Mouse (Mus musculus): ENCODE data around the gene Kalrn. TPM values are rescaled to one million over a fixed set of nuclear protein-coding genes. Genes with fewer than 3 reads are reported as not detected.
A peak's percentile ranks its signal among the peaks of the same experiment; 100 is the strongest.

Gene Kalrn
- total and polyA plus RNA-seq, 2 experiments from 2014 or later: 19.4 to 44.5 TPM

GRCm38 (mm10) chr16:34204527-34205139 lies 368.7 kb downstream of the Kalrn start:
- ATAC-seq (ENCODE audit: insufficient read depth, low read depth) (no peak), DNase-seq (ENCODE audit: low spot score) (no peak)
- TF ChIP-seq EP300 (IDR thresholded peaks at IDR 0.05; ENCODE audit: low read depth) (no peak), CTCF (IDR thresholded peaks at IDR 0.05; ENCODE audit: low read depth) (no peak)
- Histone ChIP-seq H3K36me3 (replicated peaks; ENCODE audit: control insufficient read depth, insufficient read depth, low read length) (peaks cover 24% of the 10 kb centered on the region), H3K9me3 (replicated peaks; ENCODE audit: control insufficient read depth, low read length) (no peaks in the 10 kb centered on the region), H3K27ac (ENCODE audit: low read depth) (no peak overlapping the region), H3K4me3 (ENCODE audit: low read depth, low read length) (no peak overlapping the region), H3K4me2 (ENCODE audit: low read depth, low read length) (no peak overlapping the region), H3K9ac (replicated peaks; ENCODE audit: low read depth, low read length) (no peak overlapping the region), H3K27me3 (ENCODE audit: control insufficient read depth, insufficient read depth, low read length) (no peaks in the 10 kb centered on the region), H3K4me1 (ENCODE audit: control insufficient read depth, insufficient read depth) (peaks cover 5% of the 10 kb centered on the region; the same call in 1 of the 2 replicates)
- WGBS: 80% methylated on average over 13 of the region's 13 CpGs

GRCm38 (mm10) chr16:34199543-34199942 lies 373.8 kb downstream of the Kalrn start:
- H3K36me3 ChIP-seq (replicated peaks; ENCODE audit: control insufficient read depth, insufficient read depth, low read length): peaks cover 37% of the 10 kb centered on the region
- no peaks in the 10 kb centered on the region for H3K4me1 ChIP-seq (ENCODE audit: control insufficient read depth, insufficient read depth)
- H3K4me2 ChIP-seq (ENCODE audit: low read depth, low read length): no peak overlapping the region
- ATAC-seq (ENCODE audit: insufficient read depth, low read depth) (no peak), DNase-seq (ENCODE audit: low spot score) (no peak)
- H3K27ac ChIP-seq (ENCODE audit: low read depth): no peak overlapping the region
- H3K9ac ChIP-seq (replicated peaks; ENCODE audit: low read depth, low read length): no peak overlapping the region
- no peaks in the 10 kb centered on the region for H3K9me3 ChIP-seq (replicated peaks; ENCODE audit: control insufficient read depth, low read length)
- H3K27me3 ChIP-seq (ENCODE audit: control insufficient read depth, insufficient read depth, low read length): no peaks in the 10 kb centered on the region
- no peak overlapping the region for H3K4me3 ChIP-seq (ENCODE audit: low read depth, low read length)
- no peak for TF ChIP-seq EP300 (IDR thresholded peaks at IDR 0.05; ENCODE audit: low read depth)
- no peak for TF ChIP-seq CTCF (IDR thresholded peaks at IDR 0.05; ENCODE audit: low read depth)
- 92% methylated on average over 6 of the region's 6 CpGs for whole genome bisulfite sequencing

GRCm38 (mm10) chr16:34192959-34193842 lies 380.1 kb downstream of the Kalrn start:
- H3K27me3 ChIP-seq (ENCODE audit: control insufficient read depth, insufficient read depth, low read length): no peaks in the 10 kb centered on the region

GRCm38 (mm10) chr16:34184721-34185120 lies 388.6 kb downstream of the Kalrn start:
- ATAC-seq (ENCODE audit: insufficient read depth, low read depth): no peak
- Histone ChIP-seq H3K27me3 (ENCODE audit: control insufficient read depth, insufficient read depth, low read length) (no peaks in the 10 kb centered on the region), H3K4me2 (ENCODE audit: low read depth, low read length) (no peak overlapping the region), H3K36me3 (replicated peaks; ENCODE audit: control insufficient read depth, insufficient read depth, low read length) (peaks cover 35% of the 10 kb centered on the region), H3K27ac (ENCODE audit: low read depth) (no peak overlapping the region), H3K9me3 (replicated peaks; ENCODE audit: control insufficient read depth, low read length) (no peaks in the 10 kb centered on the region), H3K4me3 (ENCODE audit: low read depth, low read length) (no peak overlapping the region), H3K9ac (replicated peaks; ENCODE audit: low read depth, low read length) (no peak overlapping the region), H3K4me1 (ENCODE audit: control insufficient read depth, insufficient read depth) (no peaks in the 10 kb centered on the region)
- no peak for DNase-seq (ENCODE audit: low spot score)
- WGBS: 52% methylated on average over 3 of the region's 3 CpGs
- no peak for TF ChIP-seq EP300 (IDR thresholded peaks at IDR 0.05; ENCODE audit: low read depth)
- no peak; the same call in 1 of the 2 replicates for TF ChIP-seq CTCF (IDR thresholded peaks at IDR 0.05; ENCODE audit: low read depth)

More at GRCm38 (mm10) chr16:34192959-34193842, 380.1 kb downstream of the Kalrn start:
- Histone ChIP-seq H3K36me3 (replicated peaks; ENCODE audit: control insufficient read depth, insufficient read depth, low read length) (peaks cover 31% of the 10 kb centered on the region), H3K27ac (ENCODE audit: low read depth) (no peak overlapping the region), H3K4me2 (ENCODE audit: low read depth, low read length) (no peak overlapping the region), H3K4me1 (ENCODE audit: control insufficient read depth, insufficient read depth) (no peaks in the 10 kb centered on the region), H3K4me3 (ENCODE audit: low read depth, low read length) (no peak overlapping the region), H3K9ac (replicated peaks; ENCODE audit: low read depth, low read length) (no peak overlapping the region), H3K9me3 (replicated peaks; ENCODE audit: control insufficient read depth, low read length) (no peaks in the 10 kb centered on the region)
- TF ChIP-seq CTCF (IDR thresholded peaks at IDR 0.05; ENCODE audit: low read depth) (peak; percentile 89), EP300 (IDR thresholded peaks at IDR 0.05; ENCODE audit: low read depth) (no peak)
- WGBS: 46% methylated on average over 10 of the region's 10 CpGs
- peak; percentile 61 for DNase-seq (ENCODE audit: low spot score)
- no peak; the same call in 1 of the 2 replicates for ATAC-seq (ENCODE audit: insufficient read depth, low read depth)

- TF ChIP-seq CTCF (IDR thresholded peaks at IDR 0.05; ENCODE audit: low read depth): no peak
- TF ChIP-seq EP300 (IDR thresholded peaks at IDR 0.05; ENCODE audit: low read depth): no peak
- no peaks in the 10 kb centered on the region for H3K27me3 ChIP-seq (ENCODE audit: control insufficient read depth, insufficient read depth, low read length)
Measured at GRCm38 (mm10) chr16:34183186-34183585, 390.1 kb downstream of the Kalrn start.

More at GRCm38 (mm10) chr16:34183186-34183585, 390.1 kb downstream of the Kalrn start:
- H3K36me3 ChIP-seq (replicated peaks; ENCODE audit: control insufficient read depth, insufficient read depth, low read length): peaks cover 35% of the 10 kb centered on the region
- 80% methylated on average over 4 of the region's 4 CpGs for WGBS
- no peak overlapping the region for H3K4me2 ChIP-seq (ENCODE audit: low read depth, low read length)
- no peak for ATAC-seq (ENCODE audit: insufficient read depth, low read depth)
- no peak overlapping the region for H3K4me3 ChIP-seq (ENCODE audit: low read depth, low read length)
- H3K9ac ChIP-seq (replicated peaks; ENCODE audit: low read depth, low read length): no peak overlapping the region
- no peaks in the 10 kb centered on the region for H3K9me3 ChIP-seq (replicated peaks; ENCODE audit: control insufficient read depth, low read length)
- no peak overlapping the region for H3K27ac ChIP-seq (ENCODE audit: low read depth)
- DNase-seq (ENCODE audit: low spot score): no peak
- H3K4me1 ChIP-seq (ENCODE audit: control insufficient read depth, insufficient read depth): no peaks in the 10 kb centered on the region

Data from heart, postnatal 0 days (tissue).